Mouse (Mus musculus): ENCODE results near the gene Itgb6.

Gene Itgb6

DNA sequence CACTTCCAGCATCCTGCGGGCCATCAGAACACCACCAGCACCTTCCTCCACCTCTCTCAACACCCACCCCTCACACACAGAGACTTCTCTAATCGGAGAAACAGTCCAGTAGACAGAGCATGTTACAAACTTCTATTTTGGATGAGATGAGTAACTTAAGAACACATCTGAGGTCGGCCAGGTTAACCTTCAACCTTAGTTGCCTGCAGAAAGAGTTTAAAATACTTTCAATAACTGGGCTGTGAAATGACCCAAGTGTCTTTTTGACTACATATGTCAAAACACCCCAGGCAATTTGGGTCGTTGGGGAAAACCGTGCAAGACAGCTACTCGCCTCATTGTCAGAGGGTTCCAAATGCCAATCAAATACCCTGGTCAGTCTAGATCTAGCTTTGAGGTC, 10.0 kb downstream of the Itgb6 start:
- DNase-seq: no peak

DNA sequence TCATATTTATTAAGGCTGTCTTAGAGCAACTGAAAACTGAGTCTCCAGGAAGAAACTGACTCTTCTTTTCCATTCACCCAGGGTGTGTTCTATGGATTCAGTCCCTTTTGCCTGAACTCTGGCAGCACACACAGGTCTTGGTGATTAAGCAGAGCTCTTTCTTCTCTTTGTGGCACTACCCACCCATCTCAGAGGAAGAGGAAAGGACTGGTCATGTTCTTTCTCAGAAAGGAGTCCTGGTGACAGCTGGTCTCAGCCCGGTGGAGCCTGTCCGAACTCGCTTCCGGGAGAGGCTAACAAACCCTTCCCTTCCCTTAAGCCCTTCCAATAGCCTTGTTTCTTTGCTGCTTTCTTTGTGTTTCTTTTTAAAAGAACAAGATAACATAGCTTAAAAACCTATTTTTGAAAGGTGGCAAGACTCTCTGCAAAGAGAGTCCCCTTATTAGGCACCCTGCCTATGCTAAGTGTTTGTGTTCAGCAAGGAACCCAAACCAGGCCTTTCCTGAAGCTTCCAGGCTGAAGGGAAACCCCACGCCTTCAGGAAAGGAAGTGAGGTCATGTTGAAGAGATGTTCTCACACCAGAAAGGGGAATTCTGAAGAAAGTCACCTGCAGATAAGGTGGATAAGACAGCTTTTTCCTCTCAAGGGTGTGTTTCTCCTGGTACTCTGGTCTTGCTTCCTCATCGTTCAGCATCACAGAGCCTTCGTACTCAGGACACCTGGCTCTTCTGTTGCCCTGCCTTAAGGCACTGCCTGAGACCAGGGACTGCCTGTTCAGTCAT, 11.2 kb downstream of the Itgb6 start:
- DNase-seq: no peak

DNA sequence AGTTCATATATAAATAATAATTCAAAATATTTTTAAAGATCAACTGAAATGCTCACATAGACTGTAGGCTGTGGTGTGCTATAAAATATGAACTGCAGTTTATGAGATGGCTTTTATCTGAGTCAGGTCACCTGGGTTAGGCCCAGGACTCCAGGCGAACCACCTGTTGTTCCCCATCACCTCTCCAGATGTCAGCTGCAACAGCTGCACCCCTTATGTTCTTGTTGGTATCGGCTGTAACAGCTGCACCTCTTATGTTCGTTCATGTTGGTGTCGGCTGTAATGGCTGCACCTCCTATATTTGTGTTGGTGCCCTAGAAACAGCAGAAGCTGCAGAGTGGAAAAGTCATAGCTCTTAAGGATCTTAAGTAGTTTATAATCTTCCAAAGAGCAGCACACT, 12.1 kb downstream of the Itgb6 start:
- DNase-seq: no peak

DNA sequence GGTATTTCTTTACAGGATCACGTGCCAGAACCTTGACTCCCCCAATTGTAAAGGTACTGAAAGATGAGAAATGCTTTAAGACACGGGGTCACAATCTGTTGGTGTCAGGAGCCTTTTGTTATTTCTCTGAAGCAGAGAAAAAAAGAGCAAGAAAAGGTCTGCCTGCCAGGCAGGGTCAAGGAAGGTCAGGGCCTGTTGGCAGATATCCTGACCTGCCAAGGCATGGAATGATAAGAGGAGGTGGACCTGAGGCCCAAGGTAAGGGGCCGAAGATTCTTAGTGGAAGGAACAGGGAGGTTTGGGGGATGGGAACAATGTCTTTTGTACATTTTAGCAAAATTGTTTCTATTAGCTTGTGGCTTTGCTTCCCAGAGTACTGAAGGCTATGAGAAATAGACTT, 13.8 kb downstream of the Itgb6 start:
- DNase-seq: no peak

DNA sequence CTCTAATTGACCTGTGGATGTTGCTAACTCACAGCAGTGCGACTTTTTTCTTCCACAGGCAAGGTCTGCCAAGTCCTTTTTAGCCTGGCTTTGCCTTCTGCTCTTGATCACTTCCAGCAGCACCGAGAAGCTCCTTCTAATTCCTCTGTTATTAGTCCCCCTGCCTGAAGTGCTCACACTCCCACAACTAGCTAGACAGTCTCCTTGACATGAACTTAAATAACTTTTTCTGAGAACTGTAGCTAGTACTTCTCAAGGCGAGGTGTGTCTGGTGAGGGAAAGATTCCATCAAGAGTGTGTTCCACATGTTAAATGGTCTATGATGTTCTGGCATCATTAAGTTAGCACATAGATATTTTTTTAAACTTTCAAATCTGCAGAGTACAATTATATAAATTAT, 15.6 kb downstream of the Itgb6 start:
- no peak for DNase-seq

DNA sequence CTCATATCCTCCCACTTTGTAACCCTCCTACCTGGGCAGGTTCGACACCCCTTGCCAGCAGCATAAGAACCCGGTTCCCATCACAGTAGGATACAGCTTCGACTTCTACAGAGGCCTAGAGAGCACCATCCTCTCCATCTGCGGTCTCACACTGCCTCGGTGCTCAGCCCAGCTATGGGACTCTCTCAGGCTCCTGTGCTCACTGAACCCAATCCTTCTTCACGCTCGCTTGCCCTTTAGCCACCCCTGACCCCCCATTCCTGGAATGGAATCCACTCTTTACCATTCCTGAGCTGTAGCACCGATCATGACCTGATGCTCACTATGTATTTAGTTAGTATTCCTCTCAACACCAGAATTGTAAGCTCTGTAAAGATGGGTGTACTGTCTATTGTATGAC, 17.0 kb downstream of the Itgb6 start:
- DNase-seq: no peak

DNA sequence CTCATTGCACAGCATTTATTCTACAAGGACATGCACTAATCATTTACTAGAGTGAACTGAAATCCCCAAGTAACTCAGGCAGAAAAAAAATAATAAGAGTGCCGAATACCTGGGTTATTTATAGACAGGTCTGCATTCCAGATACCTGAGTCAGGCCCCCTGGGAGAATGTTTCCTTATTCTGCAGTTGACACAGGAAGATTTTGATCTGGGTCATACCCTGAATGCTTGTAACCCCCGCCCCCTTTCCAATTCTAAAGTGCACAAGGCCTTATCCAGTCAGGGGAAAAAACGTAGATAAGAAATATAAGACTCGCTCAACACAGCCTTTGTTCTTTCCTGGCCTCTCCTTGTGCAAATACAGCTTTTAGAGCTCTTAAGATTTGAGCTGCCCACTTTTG, 19.1 kb downstream of the Itgb6 start:
- DNase-seq: no peak

DNA sequence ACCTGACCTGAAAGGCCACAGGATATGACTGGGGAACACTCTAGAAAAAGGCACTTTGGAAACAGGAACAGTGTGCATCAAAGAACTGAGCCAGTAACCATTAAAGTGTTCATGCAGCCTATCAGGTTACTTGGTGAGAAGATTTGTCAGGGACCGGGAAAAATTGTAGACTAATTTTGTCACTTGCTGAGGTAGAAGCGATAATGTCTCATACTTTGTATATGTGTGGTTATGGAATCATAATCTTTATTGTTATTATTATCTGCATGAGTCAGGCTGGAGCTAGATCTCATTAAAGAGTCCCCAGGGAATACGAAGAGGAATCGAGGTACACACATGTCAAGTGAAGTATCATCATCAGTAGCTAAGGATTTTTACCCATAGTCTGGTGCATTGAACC, 21.5 kb downstream of the Itgb6 start:
- DNase-seq: no peak

DNA sequence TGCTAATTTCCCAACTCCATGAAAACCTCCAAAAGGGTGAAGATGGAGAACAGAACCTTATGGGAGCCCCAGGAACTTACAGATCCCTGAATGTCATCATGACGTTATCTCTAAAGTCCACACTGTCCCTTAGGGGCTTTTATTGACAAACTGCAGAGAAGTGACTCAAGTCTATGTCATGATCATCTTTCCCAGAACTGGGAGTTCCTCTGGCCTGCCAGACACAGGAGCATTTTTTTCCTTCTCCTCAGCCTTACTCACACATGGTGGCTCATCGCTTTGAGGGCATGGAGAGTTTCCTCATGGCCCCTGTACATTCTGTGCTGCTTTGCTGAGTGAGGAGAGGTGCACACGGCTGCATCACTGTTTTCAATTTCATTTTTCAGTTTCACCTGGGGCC, 22.4 kb downstream of the Itgb6 start:
- no peak for DNase-seq

DNA sequence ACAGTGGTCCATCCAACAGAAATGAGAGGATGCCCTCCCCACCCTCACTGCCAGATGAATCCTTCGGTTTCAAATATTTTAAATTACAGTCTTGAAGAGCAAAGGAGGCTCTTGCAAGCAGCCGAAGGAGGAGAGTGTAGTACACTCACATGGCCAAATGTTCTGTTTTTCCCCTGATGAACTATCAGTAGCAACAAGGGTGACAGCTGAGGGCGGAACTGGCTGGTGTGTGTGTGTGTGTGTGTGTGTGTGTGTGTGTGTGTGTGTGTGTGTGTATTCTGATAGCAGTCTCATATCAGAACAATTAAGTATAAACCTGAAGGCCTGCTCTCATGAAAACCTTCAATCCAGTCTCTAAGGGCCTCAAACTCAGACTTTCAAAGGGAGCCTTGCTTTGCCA, 22.9 kb downstream of the Itgb6 start:
- no peak for DNase-seq

DNA sequence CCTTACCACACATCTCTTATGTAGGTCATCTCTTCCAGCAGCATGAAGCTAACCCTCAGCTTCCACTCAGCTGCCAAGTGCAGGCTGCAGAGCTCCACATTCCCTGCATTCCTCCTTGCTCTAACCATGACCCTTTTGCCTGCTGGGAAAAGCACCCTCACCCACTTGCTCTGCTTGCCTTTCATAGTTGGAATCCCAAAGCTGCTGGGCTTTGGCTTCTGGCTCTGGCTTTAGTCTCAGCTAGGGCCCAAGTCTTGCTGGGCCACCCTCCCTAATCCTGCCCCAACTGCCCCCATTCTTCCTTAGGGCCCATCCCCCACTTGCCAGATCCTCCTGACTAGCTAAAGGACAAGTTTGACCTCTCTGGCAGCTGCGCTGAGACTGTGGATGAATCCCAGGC, 24.3 kb downstream of the Itgb6 start:
- no peak for DNase-seq

DNA sequence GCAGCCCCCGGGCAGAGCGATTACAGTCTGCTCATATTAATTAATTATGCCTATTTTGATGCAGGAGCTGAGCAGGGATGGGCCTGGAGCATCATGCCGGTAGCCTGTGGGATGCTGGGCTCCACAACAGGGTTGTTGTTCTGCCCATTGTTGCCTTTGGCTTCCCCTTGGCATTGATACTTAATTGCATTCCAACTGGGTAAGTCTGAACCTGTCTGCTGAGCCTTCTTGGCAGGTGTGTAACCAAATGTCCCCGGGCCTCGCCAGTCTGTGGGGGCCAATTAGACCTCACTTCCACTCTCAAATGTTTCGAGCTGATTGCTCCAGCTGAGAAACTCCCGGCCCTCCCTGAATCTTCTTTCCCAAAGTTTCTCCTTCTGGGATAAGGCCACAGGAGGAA, 24.9 kb downstream of the Itgb6 start:
- no peak for DNase-seq

DNA sequence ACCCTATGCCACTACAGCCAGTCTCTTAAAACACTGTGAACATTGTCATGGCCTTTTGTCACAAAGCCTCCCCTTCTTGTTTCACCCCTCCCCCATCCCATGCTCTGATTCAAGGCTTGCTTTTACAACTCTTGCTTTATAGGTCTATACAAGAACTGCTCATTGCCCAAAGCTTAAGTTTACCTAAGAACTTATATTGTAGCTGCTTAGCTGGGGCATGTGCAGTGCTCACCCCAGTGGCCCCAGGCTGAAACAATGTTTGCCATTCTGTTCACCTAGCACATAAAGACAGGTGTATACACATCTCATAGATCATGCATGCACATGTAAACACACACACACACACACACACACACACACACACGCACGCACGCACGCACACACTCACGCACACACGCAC, 25.9 kb downstream of the Itgb6 start:
- no peak for DNase-seq

DNA sequence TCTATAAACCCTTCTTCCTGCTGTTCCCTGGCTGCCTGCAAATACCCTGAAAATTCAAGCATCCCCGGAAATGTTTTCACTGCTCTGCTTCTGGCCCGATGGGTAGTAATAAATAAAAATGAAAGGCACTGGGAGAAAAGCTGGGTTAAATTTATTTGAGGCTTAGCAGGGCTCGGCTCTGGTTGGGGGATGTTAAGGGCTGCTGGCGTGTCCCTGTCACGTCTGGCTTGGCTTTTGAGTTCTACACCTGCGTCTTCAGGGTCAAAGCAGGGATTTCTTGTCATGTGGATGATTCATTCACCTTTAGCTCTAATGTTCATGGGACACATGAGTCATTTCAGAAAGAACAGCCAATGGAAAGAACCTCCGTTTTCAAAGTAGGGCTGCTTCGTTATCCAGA, 26.7 kb downstream of the Itgb6 start:
- no peak for DNase-seq

DNA sequence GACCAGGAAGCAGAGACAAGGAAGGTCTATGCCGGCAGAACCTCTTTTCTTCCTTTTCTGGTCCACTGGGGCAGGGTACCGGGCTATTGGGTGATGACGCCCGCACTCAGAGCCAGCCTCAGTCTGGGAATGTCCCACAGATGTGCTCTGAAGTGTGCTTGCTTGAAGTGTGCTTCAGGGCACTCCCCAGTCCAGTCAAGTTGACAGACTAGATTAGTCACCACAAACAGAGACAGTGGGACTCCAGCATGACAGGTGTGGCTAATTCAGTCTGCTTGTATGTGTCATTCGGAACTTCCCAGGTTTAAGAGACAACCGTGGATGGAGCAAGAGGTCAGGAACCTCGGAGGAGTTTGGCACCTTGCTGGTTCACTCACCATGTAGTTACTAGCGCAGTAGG, 27.9 kb downstream of the Itgb6 start:
- DNase-seq: no peak

DNA sequence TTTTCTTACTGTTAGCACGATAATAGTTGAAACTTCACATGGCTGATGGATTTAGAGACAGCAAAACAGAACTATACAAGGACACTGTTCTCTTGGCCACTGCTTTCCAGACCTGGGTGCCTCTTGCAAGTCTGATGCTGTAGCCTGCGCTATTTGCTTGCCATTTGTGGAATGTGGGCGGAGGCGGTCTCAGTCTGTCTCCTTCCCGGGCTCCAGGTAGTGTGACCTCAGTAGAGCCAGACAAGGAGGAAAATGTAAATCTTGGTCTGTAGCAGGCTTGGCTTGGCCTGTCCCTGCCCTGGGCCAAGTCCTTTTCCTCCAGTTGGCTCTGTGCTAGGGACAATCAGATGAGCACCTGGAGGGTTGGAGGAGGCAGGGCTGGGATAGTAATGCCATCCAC, 30.2 kb downstream of the Itgb6 start:
- DNase-seq: no peak

DNA sequence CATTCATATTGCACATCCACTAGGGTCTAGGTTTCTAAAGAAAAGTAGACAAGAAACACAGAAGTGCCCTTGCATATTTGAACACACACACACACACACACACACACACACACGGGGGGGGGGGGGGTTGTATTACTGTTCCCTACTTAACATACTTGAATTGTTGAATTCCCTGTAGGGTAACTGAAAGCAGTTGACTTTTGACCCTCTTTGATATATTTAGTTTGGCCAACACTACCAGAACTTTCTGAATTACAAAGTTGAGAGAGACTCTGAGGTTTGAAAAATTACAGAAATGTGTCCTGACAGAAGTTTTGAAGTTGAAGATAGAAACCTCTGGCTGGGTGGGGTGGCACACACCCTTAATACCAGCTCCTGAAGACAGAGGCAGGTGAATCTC, 32.2 kb downstream of the Itgb6 start:
- DNase-seq: no peak

DNA sequence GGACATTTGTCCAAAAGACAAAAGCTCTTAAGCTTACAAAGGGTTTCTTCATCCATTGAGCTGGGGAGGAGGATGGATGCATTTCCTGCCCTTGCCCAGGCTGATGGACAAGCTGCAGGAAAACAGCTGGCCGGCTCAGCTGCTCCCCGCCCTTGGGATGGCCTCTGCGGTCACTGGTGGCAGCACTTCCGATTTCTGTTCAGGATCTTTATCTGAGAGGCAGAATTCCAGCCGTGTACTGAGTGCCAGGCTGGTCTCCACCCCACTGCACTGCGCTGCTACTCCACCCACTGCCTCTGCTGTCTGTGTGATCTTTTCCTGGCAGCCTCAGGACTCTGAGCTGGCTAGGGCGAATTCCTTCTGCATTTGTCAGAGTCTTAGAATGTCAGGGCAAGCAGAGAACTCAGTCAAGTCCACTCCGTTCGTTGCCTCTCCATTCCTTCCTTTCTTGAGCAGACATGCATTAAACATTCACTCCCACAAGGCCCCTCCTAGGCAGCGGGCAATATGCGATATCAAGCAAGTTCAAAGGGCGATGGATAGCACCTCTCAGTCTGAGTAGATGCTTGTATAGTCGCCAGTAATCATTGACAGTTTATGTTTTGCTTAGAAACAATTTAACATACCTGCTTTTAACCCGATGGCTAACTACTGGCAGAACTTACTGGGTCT, 33.4 kb downstream of the Itgb6 start:
- DNase-seq: no peak

DNA sequence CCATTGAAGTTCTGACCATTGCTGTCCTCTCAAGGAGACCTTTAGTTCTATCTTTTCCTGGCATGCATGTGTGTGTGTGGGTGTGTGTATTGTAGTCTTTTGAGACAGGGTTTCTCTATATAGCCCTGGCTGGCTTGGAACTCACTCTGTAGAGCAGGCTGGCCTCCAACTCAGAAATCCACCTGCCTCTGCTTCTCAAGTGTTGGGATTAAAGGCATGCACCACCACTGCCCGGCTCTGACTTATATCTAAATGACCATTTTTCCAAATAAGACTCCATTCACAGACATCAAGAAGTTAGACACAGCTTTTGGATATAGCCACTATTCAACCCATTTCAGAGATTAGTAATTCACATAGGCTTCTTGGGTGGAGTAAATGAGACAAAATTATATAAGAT, 34.3 kb downstream of the Itgb6 start:
- DNase-seq: no peak

DNA sequence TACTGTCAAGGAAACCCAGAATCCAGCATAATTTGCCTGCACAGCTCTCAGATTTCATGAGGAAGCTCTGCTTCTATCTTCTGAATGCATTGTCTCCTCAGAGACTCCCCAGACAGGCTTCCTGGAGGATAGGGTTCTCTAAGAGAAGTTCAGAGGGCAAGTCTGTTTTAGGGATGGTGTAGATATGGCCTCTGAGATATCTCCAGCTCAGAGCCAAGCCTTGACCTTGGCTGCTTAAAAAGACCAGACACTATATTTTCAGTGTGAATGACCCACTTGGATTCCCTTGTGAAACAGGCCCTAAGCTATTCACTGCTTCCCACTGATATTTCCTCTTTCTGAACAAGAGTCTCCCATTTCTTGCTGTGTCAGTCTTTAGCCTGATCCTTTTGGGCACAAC, 36.5 kb downstream of the Itgb6 start:
- DNase-seq: no peak

DNA sequence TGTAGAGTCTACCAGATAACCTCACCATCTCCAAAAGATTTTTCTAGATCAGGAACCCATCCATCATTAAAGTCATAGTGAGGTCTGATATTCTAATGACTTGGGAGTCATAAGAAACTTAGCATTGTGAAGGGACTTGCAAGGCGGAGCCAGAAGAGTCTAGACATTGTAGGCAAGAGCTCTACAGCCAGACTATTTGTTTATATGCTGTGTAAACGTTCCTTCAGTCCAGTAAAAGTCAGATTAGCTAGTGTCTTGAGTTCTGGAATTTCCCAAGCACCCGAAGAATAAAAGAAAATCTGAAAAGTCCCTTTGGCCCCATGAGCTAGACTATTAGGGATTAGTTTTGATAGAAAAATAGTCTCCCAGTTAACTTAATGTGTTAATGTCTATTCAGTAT, 38.3 kb downstream of the Itgb6 start:
- no peak for DNase-seq

DNA sequence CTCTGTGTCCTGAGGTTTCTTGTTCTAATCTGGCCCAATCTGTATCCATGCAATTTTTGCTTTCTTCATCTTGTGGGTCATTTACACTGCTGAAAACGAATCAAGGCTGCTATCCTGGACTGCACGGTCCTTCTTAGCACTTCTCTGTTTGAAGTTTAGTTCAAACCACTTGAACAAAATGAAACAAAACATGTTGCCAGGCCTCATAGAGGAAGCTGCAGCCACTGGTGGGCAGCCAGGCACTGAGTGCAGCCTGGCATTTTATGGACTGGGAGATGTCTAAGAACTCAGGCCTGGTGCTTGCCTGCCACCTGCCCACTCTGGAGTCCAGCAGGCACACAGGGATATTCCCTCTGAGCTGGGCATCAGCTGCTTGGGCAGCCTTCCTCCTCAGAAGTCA, 39.9 kb downstream of the Itgb6 start:
- DNase-seq: no peak

DNA sequence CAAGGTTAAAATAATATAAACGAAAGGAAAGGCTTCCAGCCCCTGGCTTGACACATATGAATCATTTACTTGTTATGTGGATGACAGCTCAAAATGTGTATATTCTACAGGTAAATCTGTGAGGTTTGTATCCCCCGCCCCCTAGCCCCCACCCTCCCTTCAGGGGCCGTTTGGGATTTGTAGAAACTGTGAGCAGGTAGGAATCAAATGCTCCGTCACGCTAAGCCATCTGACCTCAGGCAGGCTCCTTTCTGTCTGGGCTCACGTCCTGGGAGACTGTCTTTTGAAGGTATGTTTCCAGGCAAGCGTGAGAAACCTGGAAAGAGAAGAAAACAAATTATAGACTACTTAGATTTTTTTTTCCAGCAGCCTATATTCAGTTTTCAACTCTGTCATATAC, 48.0 kb downstream of the Itgb6 start:
- no peak for DNase-seq

DNA sequence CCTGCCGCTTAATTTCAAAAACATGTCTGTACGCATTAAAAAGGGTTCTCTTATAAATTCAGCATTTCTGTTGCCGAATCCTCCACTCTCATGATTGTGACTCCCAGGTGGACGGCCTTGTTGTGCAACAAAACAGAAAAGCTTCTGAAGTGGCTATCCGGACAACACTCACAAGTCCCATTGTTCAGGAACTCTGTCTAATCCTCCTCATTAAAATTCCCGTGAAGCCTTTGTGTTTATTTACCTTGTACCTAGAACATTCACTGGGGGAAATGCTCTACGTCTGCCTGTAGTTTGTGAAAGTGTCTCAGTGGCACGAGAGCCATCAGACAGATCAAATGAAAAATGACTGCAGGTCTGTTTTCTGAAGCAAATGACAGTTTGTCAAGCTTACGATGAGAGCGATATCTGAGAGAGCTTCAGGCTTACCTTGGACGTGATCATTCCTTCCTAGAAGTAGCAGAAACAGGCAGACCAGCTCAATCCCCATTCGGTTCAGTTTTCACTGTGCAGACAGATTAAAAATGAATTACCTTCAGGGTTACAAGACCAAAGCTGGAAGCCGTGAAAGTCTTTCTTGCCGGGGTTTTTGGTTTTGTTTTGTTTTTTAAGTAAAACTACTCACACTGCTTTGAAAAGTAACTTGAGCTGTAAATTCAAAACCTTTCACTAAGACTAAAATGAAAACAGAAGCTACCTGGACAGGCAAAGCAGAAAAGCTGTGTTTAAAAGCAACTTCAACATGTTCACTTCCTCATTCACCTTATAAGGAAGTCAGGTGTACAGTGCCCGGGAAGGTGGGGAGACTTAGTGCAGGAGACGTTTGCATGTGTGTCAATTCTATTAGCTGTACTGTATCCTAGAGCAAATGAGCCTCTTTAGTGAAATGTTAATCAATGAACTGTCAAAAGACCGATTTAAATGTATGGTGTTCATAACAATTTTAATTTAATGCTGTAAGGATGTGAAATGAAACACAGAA, 49.2 kb downstream of the Itgb6 start:
- DNase-seq: no peak
